Mouse (Mus musculus): ENCODE measurements around the gene Cabin1.

The Cabin1 gene

GRCm38 (mm10) chr10:75667115-75667910, 96.8 kb downstream of the Cabin1 start:
- DNase-seq (ENCODE audit: low spot score) = peak; percentile 82

- DNase-seq (ENCODE audit: low spot score) = no peak
Measured at GRCm38 (mm10) chr10:75666451-75667030, 97.6 kb downstream of the Cabin1 start.

GRCm38 (mm10) chr10:75664673-75665270, 99.4 kb downstream of the Cabin1 start:
- DNase-seq (ENCODE audit: low spot score) = no peak

- DNase-seq (ENCODE audit: low spot score) = no peak
Measured at GRCm38 (mm10) chr10:75662575-75662974, 101.6 kb downstream of the Cabin1 start.

- DNase-seq (ENCODE audit: low spot score) = no peak
Measured at GRCm38 (mm10) chr10:75661876-75662275, 102.3 kb downstream of the Cabin1 start.

DNA sequence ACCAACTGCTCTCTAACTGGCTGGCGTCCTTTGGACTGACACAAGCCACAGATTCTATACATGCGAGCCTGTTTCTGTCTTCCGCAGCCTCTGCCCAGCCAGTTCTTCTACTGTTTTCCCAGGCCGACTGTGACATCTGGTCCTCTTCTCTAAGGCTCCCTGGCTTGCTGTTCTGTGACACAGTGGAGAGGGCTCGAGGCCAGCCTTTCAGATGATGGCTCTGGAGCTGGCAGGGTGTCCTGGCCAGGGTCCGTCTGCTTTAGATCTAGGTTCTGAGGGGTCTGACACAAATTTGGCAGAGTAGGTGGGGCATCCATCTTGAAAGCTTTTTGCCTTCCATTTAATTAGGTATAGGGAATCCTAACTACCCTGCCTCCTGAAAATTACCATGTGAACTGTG, 102.8 kb downstream of the Cabin1 start:
- no peak for DNase-seq (ENCODE audit: low spot score)

GRCm38 (mm10) chr10:75657772-75658171, 106.4 kb downstream of the Cabin1 start:
- DNase-seq (ENCODE audit: low spot score) = no peak

- DNase-seq (ENCODE audit: low spot score) = no peak
Measured at GRCm38 (mm10) chr10:75657165-75657564, 107.0 kb downstream of the Cabin1 start.

- no peak for DNase-seq (ENCODE audit: low spot score)
Measured at GRCm38 (mm10) chr10:75654053-75654452, 110.1 kb downstream of the Cabin1 start.

DNA sequence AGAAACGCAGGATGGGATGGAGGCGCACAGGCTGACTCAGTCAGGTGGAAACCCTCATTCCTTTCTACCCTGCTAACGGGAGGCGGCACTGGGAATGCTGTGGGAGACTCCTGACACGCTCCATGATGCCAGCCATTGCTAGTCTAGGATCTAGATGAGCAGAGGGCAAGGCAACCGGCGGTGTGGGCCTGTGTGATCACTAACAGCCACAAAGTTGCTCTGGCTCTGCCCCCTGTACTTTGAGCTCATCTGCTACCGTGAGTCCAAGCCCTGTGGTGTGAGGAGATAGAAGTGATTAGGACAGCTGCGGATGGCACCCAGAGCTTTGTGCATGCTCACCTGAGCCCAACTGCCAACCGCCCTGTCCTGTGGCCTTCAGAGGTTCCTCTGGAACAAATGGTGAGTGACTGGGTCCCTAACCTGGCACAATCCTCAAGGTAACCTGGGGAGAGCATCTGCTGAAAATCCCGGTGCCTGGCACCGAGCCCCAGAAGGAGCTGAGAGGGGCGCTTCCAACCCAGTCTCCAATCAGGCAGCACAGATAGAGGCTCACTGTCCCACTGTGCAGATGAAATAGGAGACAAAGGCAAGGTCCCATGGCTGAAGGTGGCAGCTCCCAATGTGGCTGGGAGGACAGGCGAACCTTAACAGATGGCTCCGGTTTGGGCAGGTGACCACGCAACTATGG, 112.6 kb downstream of the Cabin1 start:
- DNase-seq (ENCODE audit: low spot score) = no peak

- DNase-seq (ENCODE audit: low spot score) = no peak
Measured at GRCm38 (mm10) chr10:75650306-75650902, 113.7 kb downstream of the Cabin1 start.

DNA sequence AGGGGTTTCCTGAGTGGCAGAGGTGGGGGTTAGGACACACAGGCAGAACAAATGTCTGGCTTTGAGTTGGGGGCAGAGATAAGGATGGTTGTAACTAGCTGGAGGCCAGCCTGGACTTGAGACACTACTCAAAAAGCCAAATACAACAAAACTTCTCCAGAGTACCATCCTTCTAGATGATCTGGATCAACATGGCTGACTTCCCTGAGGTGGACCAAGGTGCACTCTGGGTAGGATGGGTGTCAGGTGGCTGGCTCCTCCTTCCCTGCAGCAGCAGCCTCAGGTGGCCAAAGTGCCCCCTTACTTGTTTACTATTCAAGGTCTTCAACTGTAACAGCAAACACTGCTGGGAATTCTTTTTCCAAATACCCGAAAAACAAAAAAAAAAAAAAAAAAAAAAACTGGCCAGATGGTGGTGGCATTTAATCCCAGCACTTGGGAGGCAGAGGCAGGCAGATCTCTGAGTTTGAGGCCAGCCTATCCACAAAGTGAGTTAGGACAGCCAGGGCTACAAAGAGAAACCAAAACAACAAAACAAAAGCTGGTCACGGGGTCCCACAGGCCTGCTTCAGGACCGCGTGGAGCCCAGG, 114.6 kb downstream of the Cabin1 start:
- DNase-seq (ENCODE audit: low spot score) = no peak

DNA sequence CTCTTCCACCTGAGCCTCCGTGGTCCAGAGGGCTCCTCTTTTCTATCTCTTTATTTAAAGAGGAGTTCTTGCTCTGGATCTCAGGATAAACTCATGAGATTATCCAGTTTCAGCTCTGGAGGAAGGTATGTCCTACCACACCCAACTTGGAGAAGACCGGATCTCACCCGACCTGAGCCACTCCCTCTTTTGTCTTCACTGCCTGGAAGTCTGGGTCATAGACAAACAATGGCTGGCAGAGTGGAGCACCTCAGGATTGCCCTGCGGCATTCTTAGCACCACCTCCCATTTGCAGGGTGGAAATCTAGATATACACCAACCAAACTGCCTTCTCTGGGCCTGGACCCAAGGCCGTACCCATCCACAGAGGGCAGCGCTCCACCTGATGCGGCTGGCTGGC, 115.1 kb downstream of the Cabin1 start:
- DNase-seq (ENCODE audit: low spot score) = no peak

- DNase-seq (ENCODE audit: low spot score) = no peak
Measured at GRCm38 (mm10) chr10:75648091-75648490, 116.0 kb downstream of the Cabin1 start.

DNA sequence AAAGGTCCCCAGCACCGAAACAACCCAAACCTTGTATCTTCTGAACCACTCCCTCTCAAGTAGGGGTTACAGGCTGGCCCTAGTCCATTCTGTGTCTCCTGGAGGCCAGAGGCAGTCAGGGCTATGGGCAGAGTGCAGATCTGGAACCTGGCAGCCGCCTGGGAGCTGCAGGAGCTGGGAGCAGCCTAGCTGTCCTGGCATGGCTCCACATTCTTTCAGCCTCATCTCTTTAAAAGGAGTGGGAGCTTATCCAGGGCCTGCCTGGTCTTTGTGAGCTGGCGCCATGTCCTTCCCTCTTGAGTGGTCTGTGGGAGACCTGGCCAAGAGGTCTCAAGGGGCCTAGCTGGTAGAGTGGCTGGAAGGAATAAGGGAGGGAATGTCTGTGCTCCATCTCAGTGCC, 116.8 kb downstream of the Cabin1 start:
- DNase-seq (ENCODE audit: low spot score) = peak; percentile 74

- no peak for DNase-seq (ENCODE audit: low spot score)
Measured at GRCm38 (mm10) chr10:75646406-75646805, 117.7 kb downstream of the Cabin1 start.

GRCm38 (mm10) chr10:75645616-75646015, 118.5 kb downstream of the Cabin1 start:
- DNase-seq (ENCODE audit: low spot score) = no peak

GRCm38 (mm10) chr10:75643741-75644343, 120.3 kb downstream of the Cabin1 start, which contains the start of gene Susd2:
Gene Susd2 (minus strand): TSS chr10:75644008.
- DNase-seq (ENCODE audit: low spot score) = peak; percentile 84

- DNase-seq (ENCODE audit: low spot score) = no peak
Measured at GRCm38 (mm10) chr10:75642891-75643290, 121.2 kb downstream of the Cabin1 start.

DNA sequence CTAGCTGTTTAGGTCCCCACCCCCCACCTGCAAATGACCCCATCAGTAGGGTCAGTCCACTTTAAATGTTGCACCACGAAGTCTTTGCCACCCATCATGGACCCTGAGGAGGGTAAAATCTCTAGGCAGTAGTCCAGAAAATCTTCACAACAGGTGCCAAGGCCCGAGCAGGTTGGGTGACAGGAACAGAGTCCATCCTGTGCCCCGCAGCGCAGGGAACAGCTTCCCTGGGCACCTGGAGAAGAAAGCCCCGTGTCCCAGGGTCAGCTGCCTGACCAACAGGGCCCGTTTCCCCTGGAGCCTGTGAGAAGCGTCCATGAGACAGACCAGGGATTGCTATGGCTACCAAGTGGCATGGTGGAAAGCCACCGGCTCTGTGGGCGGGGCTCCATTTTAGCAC, 121.7 kb downstream of the Cabin1 start:
- DNase-seq (ENCODE audit: low spot score) = no peak

GRCm38 (mm10) chr10:75641721-75642222, 122.4 kb downstream of the Cabin1 start:
- no peak for DNase-seq (ENCODE audit: low spot score)

Data from testis, postnatal 10 days (tissue).